Mouse (Mus musculus) liver, embryonic 16.5 days (tissue): ENCODE measurements around the gene Prss8. TPM values are rescaled to one million over a fixed set of nuclear protein-coding genes. Genes with fewer than 3 reads are reported as not detected.
A peak's percentile ranks its signal among the peaks of the same experiment; 100 is the strongest.

Source experiments
- ATAC-seq: fragments of 200-750 bp; cut with Nextera tagmentation; 2 replicates; pipeline ENCODE4 v1.8.0; 2017; ENCODE audit warnings: low read depth, mild to moderate bottlenecking, moderate number of reproducible peaks, moderate library complexity
- H3K27ac ChIP-seq: fragments of 300-500 bp; sonication (generic); 2 replicates; pipeline ENCODE4 v1.5.1; 2014; ENCODE audit warnings: mild to moderate bottlenecking, low read length
- H3K27me3 ChIP-seq: fragments of 300-500 bp; sonication (generic); 2 replicates; pipeline ENCODE4 v1.6.1; 2014; ENCODE audit warnings: low read depth, low read length, mixed read lengths; ENCODE audit not compliant: control insufficient read depth, insufficient read depth
- H3K36me3 ChIP-seq: fragments of 300-500 bp; sonication (generic); 2 replicates; pipeline ENCODE4 v1.6.1; 2014; ENCODE audit warnings: mild to moderate bottlenecking; ENCODE audit not compliant: control insufficient read depth, insufficient read depth
- H3K4me1 ChIP-seq: fragments of 300-500 bp; sonication (generic); 2 replicates; pipeline ENCODE4 v1.6.1; 2014; ENCODE audit warnings: low read depth, low read length, mixed read lengths; ENCODE audit not compliant: control insufficient read depth
- H3K4me2 ChIP-seq: fragments of 300-500 bp; sonication (generic); 2 replicates; pipeline ENCODE4 v1.6.1; 2014; ENCODE audit warnings: low read depth, low read length, mixed read lengths
- H3K4me3 ChIP-seq: fragments of 300-500 bp; sonication (generic); 2 replicates; pipeline ENCODE4 v1.5.1; 2014; ENCODE audit warnings: low read depth, mild to moderate bottlenecking, low read length
- H3K9ac ChIP-seq: fragments of 300-500 bp; sonication (generic); 2 replicates; pipeline ENCODE4 v1.6.1; 2014; ENCODE audit warnings: low read depth, low read length
- H3K9me3 ChIP-seq: fragments of 300-500 bp; sonication (generic); replicated peaks from 2 replicates; pipeline ENCODE4 v1.6.1; 2016; ENCODE audit warnings: low read length; ENCODE audit not compliant: control insufficient read depth
- WGBS: fragments of 180-500 bp; shearing (Covaris S2); extraction: QIAGEN DNeasy Blood & Tissue Kit; methylation state at CpG from one replicate; pipeline ENCODE4 v1.1.7; 2014; ENCODE audit not compliant: insufficient replicate concordance; 5-methylcytosine and 5-hydroxymethylcytosine counted together
- polyA plus RNA-seq: library from polyadenylated mRNA; unstranded; fragments of >200 nt; fragmentation: Nextera tagmentation; extraction: Ambion mirVana; gene quantifications from 2 replicates; pipeline ENCODE4 v1.2.1, GENCODE M21; 2015

The Prss8 gene
- 14.8 and 18.5 TPM in 2 replicates for polyA plus RNA-seq

- WGBS: 41% methylated on average over 6 of the region's 6 CpGs
- ATAC-seq: peak; percentile 58
- no peak within 1 kb of the TSS for H3K27ac ChIP-seq
Measured at GRCm38 (mm10) chr7:127929923-127930322, at the start of gene Prss8. Gene Prss8, minus strand, starts transcription at chr7:127930104.

DNA sequence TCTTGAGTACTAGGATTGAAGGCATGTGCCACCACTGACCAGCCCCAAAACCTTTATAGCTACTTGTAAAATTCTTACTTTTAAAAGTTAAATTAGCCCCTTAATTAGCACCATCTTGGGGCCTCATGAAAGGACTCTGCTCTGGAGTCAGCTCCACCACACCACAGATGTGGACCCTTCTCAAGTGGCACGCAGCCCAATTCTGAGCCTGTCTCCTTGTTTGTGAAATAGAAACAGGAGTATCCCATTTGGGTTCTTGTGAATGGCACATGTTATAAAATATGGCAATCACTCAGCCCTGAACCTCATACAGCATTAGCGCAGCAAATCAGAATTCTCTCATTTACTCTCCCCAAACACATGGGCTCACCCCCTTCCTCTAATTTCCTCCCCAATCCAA is 49.0 kb upstream of the Prss8 start:
- H3K4me1 ChIP-seq: no peaks in the 10 kb centered on the region
- no peak overlapping the region for H3K9ac ChIP-seq
- H3K27me3 ChIP-seq: no peaks in the 10 kb centered on the region
- no peak overlapping the region for H3K4me3 ChIP-seq
- H3K27ac ChIP-seq: no peak overlapping the region
- H3K36me3 ChIP-seq: peaks cover 87% of the 10 kb centered on the region
- no peaks in the 10 kb centered on the region for H3K9me3 ChIP-seq
- 94% methylated on average over 2 of the region's 2 CpGs for WGBS
- no peak for ATAC-seq
- H3K4me2 ChIP-seq: no peak overlapping the region

More at GRCm38 (mm10) chr7:127929923-127930322, at the start of gene Prss8:
- Histone ChIP-seq H3K4me2 (peak within 1 kb of the TSS; percentile 33), H3K4me3 (peak within 1 kb of the TSS; percentile 43), H3K4me1 (peaks cover 17% of the 10 kb centered on the region), H3K36me3 (no peaks in the 10 kb centered on the region), H3K9me3 (no peaks in the 10 kb centered on the region), H3K9ac (peak within 1 kb of the TSS; percentile 23; the same call in 1 of the 2 replicates), H3K27me3 (no peaks in the 10 kb centered on the region)

GRCm38 (mm10) chr7:127974413-127974930 is 44.6 kb upstream of the Prss8 start:
- H3K27ac ChIP-seq: no peak overlapping the region
- no peaks in the 10 kb centered on the region for H3K27me3 ChIP-seq
- H3K9me3 ChIP-seq: no peaks in the 10 kb centered on the region
- no peak for ATAC-seq
- peaks cover 6% of the 10 kb centered on the region for H3K4me1 ChIP-seq
- H3K4me3 ChIP-seq: no peak overlapping the region
- H3K9ac ChIP-seq: no peak overlapping the region
- H3K36me3 ChIP-seq: peaks cover 83% of the 10 kb centered on the region
- no peak overlapping the region for H3K4me2 ChIP-seq
- WGBS: 82% methylated on average over 2 of the region's 2 CpGs

DNA sequence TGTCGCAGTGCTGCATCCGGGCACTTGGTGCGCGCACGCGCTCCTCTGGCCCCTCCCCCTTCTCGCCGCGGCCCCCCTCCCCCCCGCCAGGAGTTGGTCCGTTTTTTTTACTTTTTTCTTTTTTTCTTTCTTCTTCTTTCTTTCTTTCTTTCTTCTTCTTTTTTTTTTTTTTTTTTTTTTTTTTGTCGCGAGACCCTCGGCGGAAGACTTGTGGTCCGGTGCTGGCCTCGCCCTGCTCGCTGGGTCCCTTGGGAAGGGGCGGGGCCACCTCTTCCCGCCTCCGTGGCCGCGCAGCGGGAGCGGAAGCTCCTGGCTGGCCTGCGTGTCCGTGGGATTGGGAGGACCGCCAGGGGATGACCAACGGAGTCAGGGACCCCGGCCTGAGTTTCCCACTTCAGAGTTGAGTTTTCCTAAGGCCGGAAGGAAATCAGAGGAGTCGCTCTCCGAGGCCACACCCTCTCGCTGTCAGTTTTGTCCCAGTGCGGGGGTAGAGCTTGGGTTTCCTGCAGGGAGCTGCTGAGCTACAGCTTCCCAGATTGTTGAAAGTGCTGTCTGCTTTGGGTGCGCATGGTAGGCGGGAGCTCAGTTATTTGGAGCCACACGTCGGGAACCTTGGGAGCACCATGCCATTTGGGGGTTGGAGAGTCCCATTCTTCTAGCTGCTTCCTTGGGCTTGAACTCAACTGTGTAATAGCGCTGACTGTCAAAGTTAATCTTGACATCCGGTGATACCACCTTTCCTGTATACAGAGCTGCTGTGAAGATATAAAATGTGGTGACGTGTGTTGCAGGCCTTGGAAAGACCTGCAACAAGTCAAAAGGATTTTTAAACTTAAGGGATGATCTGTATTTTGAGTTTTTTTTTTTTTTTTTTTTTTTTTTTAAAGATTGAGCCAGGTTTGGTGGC is 38.3 kb upstream of the Prss8 start:
- H3K4me1 ChIP-seq: peaks cover 21% of the 10 kb centered on the region
- peaks cover 32% of the 10 kb centered on the region for H3K36me3 ChIP-seq
- WGBS: under 1% methylated on average over 42 of the region's 42 CpGs
- H3K9me3 ChIP-seq: no peaks in the 10 kb centered on the region
- peak overlapping the region; percentile 95 for H3K9ac ChIP-seq
- peak overlapping the region; percentile 95 for H3K27ac ChIP-seq
- peak overlapping the region; percentile 95 for H3K4me3 ChIP-seq
- peak; percentile 67 for ATAC-seq
- peak overlapping the region; percentile 90 for H3K4me2 ChIP-seq
- H3K27me3 ChIP-seq: no peaks in the 10 kb centered on the region

DNA sequence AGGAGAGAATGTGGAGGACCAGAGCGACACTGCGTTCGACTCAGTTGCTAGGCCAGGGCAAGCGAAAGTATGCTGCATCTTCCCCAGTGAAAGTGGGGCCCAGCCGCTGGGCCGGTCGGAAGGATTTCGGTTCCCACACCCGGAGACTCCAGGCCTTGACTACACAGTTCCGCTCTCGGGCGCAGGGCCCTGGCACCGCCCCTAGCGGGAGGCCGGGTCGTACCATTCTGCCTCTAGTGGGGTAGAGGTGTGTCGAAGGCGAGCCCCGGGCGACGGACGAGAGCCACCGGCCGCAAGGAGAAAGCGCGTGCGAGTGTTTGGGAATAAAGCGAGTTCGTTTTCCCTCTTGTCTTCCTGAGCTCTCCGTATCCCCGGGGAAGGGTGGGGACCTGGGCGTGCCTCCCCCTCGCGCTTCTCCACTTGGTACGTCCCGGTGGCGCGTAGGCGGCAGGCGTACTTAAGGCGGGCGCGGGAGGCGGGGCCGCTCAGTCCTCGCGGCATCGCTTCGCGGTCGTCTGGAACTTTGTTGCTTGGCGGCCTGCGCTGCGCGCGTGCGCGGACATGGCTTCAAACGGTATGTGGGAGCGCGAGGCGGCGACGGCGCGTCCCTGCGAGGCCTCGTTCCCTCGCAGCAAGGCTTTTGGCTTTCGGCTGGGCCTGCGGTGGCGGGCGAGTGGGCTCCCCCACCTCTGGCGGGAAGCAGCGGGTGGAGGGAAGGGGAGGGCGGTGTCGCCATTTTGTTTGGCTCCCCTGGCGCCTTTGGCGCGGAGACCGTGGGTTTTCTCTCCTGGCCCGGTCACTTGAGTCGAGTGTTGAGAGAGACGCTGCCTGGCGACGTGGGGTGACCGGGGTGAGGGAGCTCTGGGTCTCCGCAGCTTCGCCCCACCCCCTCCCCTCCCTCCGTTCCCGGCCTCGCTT is 37.4 kb upstream of the Prss8 start, which contains the start of gene Fus:
Fus (plus strand) TSS at position 454 of the 918 bp plus-strand sequence.
- ATAC-seq: peak; percentile 93
- Histone ChIP-seq H3K36me3 (peaks cover 24% of the 10 kb centered on the region), H3K4me3 (peak within 1 kb of the TSS; percentile 95), H3K4me1 (peaks cover 17% of the 10 kb centered on the region), H3K9ac (peak within 1 kb of the TSS; percentile 95), H3K9me3 (no peaks in the 10 kb centered on the region), H3K27ac (peak within 1 kb of the TSS; percentile 95), H3K27me3 (no peaks in the 10 kb centered on the region), H3K4me2 (peak within 1 kb of the TSS; percentile 90)
- under 1% methylated on average over 90 of the region's 92 CpGs for WGBS

DNA sequence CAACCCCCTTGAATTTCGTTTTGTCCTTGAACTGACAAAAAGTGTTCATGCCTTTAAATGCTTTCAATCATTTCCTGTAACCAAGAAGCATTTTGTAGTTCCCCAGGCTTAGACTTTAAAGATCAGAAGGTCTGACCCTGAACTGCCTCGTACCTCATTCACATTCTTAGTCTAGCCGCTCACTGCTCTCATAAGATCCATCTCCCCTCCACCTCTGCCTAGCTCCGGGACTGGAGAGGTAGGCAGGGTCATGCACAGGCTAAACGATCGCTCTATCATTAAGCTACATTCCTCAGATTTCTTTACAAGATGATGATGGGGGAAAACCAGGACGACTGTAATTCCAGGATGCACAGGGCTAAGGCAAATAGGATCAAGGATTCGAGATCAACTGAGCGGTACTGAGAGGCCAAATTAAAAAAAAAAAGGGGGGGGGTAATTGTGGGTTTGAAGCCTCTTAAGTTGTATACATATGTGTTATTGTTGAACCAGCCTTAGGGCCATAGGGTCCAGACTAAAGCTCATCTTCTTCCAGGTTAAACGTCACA is 36.5 kb upstream of the Prss8 start:
- Histone ChIP-seq H3K36me3 (peaks cover 16% of the 10 kb centered on the region), H3K27ac (peak overlapping the region; percentile 95), H3K4me3 (peak overlapping the region; percentile 95), H3K9me3 (no peaks in the 10 kb centered on the region), H3K9ac (peak overlapping the region; percentile 95), H3K4me1 (peaks cover 17% of the 10 kb centered on the region), H3K27me3 (no peaks in the 10 kb centered on the region), H3K4me2 (peak overlapping the region; percentile 90)
- ATAC-seq: no peak
- 21% methylated on average over 10 of the region's 10 CpGs for WGBS

DNA sequence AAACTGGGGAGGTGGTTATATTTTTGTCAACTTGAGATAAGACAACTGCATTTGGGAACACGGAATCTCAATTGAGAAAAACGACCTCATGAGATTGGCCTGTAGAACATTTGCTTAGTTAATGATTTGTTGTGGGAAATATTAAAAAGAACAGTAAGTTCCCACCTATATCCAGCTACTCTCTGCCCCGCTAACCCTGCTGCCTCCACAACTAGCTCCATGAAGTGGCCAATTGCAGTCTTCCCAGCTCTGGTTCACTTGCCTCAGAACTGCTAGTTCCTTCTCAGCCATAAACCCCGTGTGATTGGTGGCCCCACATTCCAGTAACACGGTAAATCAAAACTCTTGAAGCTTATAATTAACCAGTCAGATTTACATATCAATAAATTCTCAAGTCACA is 29.5 kb upstream of the Prss8 start:
- Histone ChIP-seq H3K4me3 (no peak overlapping the region), H3K9me3 (no peaks in the 10 kb centered on the region), H3K4me1 (no peaks in the 10 kb centered on the region), H3K9ac (no peak overlapping the region), H3K4me2 (no peak overlapping the region), H3K36me3 (no peaks in the 10 kb centered on the region), H3K27me3 (no peaks in the 10 kb centered on the region), H3K27ac (no peak overlapping the region)
- WGBS: 50% methylated on average over 5 of the region's 5 CpGs
- ATAC-seq: no peak

GRCm38 (mm10) chr7:127952864-127953581 is 23.1 kb upstream of the Prss8 start:
- Histone ChIP-seq H3K36me3 (no peaks in the 10 kb centered on the region), H3K9ac (no peak overlapping the region), H3K4me3 (no peak overlapping the region), H3K9me3 (no peaks in the 10 kb centered on the region), H3K27ac (no peak overlapping the region), H3K4me2 (no peak overlapping the region), H3K27me3 (no peaks in the 10 kb centered on the region), H3K4me1 (no peaks in the 10 kb centered on the region; the same call in 1 of the 2 replicates)
- ATAC-seq: no peak
- 23% methylated on average over 13 of the region's 13 CpGs for WGBS
